Mouse (Mus musculus) stomach, postnatal 0 days (tissue): Measurements from ENCODE around the gene Zscan10. TPM values are rescaled to one million over a fixed set of nuclear protein-coding genes. Genes with fewer than 3 reads are reported as not detected.

ENCODE experiments used
- ATAC-seq: fragments of 200-750 bp; cut with Nextera tagmentation; 2 replicates; pipeline ENCODE4 v1.8.0; 2017; ENCODE audit not compliant: low FRiP score, low TSS enrichment
- DNase-seq: peaks from one replicate; pipeline ENCODE4 v3.0.0-alpha.2; 2016; ENCODE audit warnings: low spot score
- H3K27ac ChIP-seq: fragments of 300-500 bp; sonication (generic); replicated peaks from 2 replicates; pipeline ENCODE4 v1.5.1; 2014; ENCODE audit warnings: mild to moderate bottlenecking, control low read depth
- H3K27me3 ChIP-seq: fragments of 300-500 bp; sonication (generic); 2 replicates; pipeline ENCODE4 v1.6.1; 2014; ENCODE audit warnings: low read length; ENCODE audit not compliant: control insufficient read depth, insufficient read depth
- H3K36me3 ChIP-seq: fragments of 300-500 bp; sonication (generic); 2 replicates; pipeline ENCODE4 v1.6.1; 2014; ENCODE audit warnings: low read length, mixed read lengths; ENCODE audit not compliant: control insufficient read depth, insufficient read depth
- H3K4me1 ChIP-seq: fragments of 300-500 bp; sonication (generic); replicated peaks from 2 replicates; pipeline ENCODE4 v1.6.1; 2014; ENCODE audit warnings: antibody characterized with exemption; ENCODE audit not compliant: control insufficient read depth, insufficient read depth
- H3K4me2 ChIP-seq: fragments of 300-500 bp; sonication (generic); replicated peaks from 2 replicates; pipeline ENCODE4 v1.6.1; 2014; ENCODE audit warnings: low read depth, mild to moderate bottlenecking, control low read depth, moderate library complexity
- H3K4me3 ChIP-seq: fragments of 300-500 bp; sonication (generic); 2 replicates; pipeline ENCODE4 v1.5.1; 2014; ENCODE audit warnings: low read depth, low read length, control low read depth
- H3K9ac ChIP-seq: fragments of 300-500 bp; sonication (generic); 2 replicates; pipeline ENCODE4 v1.6.1; 2014; ENCODE audit warnings: mild to moderate bottlenecking, low read length, control low read depth, mixed read lengths
- H3K9me3 ChIP-seq: fragments of 300-500 bp; sonication (generic); 2 replicates; pipeline ENCODE4 v1.6.1; 2016; ENCODE audit warnings: low read length; ENCODE audit not compliant: control insufficient read depth
- CTCF ChIP-seq: IDR thresholded peaks from 2 replicates; pipeline ENCODE4 v1.5.1; 2016; ENCODE audit warnings: antibody characterized with exemption, low read depth, mild to moderate bottlenecking, moderate library complexity
- EP300 ChIP-seq: optimal IDR thresholded peaks from 2 replicates; pipeline ENCODE3; 2016; ENCODE audit warnings: antibody characterized with exemption
- WGBS: fragments of 180-500 bp; shearing (Covaris S2); extraction: QIAGEN DNeasy Blood & Tissue Kit; methylation state at CpG from one replicate; pipeline ENCODE4 v1.1.7; 2014; 5-methylcytosine and 5-hydroxymethylcytosine counted together
- polyA plus RNA-seq: library from polyadenylated mRNA; unstranded; fragments of >200 nt; fragmentation: Nextera tagmentation; extraction: Ambion mirVana; gene quantifications from 2 replicates; pipeline ENCODE4 v1.2.1, GENCODE M21; 2015

Zscan10 gene
- polyA plus RNA-seq, 1 experiment from 2014 or later: 0.05 TPM

- Histone ChIP-seq H3K9me3 (no peaks in the 10 kb centered on the region), H3K4me3 (no peak overlapping the region), H3K27me3 (no peaks in the 10 kb centered on the region), H3K36me3 (no peaks in the 10 kb centered on the region), H3K4me1 (no peaks in the 10 kb centered on the region), H3K9ac (no peak overlapping the region), H3K4me2 (no peak overlapping the region), H3K27ac (no peak overlapping the region)
- WGBS: 34% methylated on average over 9 of the region's 9 CpGs
- ATAC-seq (no peak), DNase-seq (no peak)
- no peak for TF ChIP-seq EP300
- TF ChIP-seq CTCF: no peak
These were observed 16.4 kb downstream of the Zscan10 start for GRCm38 (mm10) chr17:23617087-23617486.

GRCm38 (mm10) chr17:23620351-23620750 is 19.7 kb downstream of the Zscan10 start:
- no peaks in the 10 kb centered on the region for H3K36me3 ChIP-seq
- TF ChIP-seq EP300 (no peak), CTCF (no peak)
- H3K9ac ChIP-seq: no peak overlapping the region
- WGBS: 71% methylated on average over 7 of the region's 7 CpGs
- no peaks in the 10 kb centered on the region for H3K9me3 ChIP-seq
- ATAC-seq (no peak), DNase-seq (no peak)
- H3K4me1 ChIP-seq: no peaks in the 10 kb centered on the region
- H3K4me3 ChIP-seq: no peak overlapping the region
- H3K27me3 ChIP-seq: no peaks in the 10 kb centered on the region
- H3K27ac ChIP-seq: no peak overlapping the region
- H3K4me2 ChIP-seq: no peak overlapping the region

GRCm38 (mm10) chr17:23627813-23628212 is 27.2 kb downstream of the Zscan10 start:
- ATAC-seq (no peak), DNase-seq (no peak)
- 36% methylated on average over 7 of the region's 7 CpGs for WGBS
- Histone ChIP-seq H3K4me3 (no peak overlapping the region), H3K4me1 (no peaks in the 10 kb centered on the region), H3K4me2 (no peak overlapping the region), H3K27ac (no peak overlapping the region), H3K9me3 (no peaks in the 10 kb centered on the region), H3K27me3 (no peaks in the 10 kb centered on the region), H3K9ac (no peak overlapping the region), H3K36me3 (no peaks in the 10 kb centered on the region)
- TF ChIP-seq EP300 (no peak), CTCF (no peak)

GRCm38 (mm10) chr17:23630195-23631020 is 29.8 kb downstream of the Zscan10 start:
- 16% methylated on average over 22 of the region's 22 CpGs for WGBS
- ATAC-seq (peak; percentile 88), DNase-seq (peak; percentile 88)
- no peak for TF ChIP-seq EP300
- TF ChIP-seq CTCF: peak; percentile 90
- Histone ChIP-seq H3K4me2 (peak overlapping the region; percentile 42), H3K4me3 (peak overlapping the region; percentile 13; the same call in 1 of the 2 replicates), H3K27ac (no peak overlapping the region), H3K9ac (no peak overlapping the region; the same call in 1 of the 2 replicates), H3K27me3 (no peaks in the 10 kb centered on the region), H3K36me3 (no peaks in the 10 kb centered on the region), H3K9me3 (no peaks in the 10 kb centered on the region), H3K4me1 (no peaks in the 10 kb centered on the region)

GRCm38 (mm10) chr17:23631241-23631640 is 30.6 kb downstream of the Zscan10 start:
- Histone ChIP-seq H3K36me3 (no peaks in the 10 kb centered on the region), H3K27ac (no peak overlapping the region), H3K4me1 (no peaks in the 10 kb centered on the region), H3K27me3 (no peaks in the 10 kb centered on the region), H3K9ac (no peak overlapping the region), H3K9me3 (no peaks in the 10 kb centered on the region), H3K4me2 (no peak overlapping the region), H3K4me3 (no peak overlapping the region)
- DNase-seq (no peak), ATAC-seq (no peak)
- WGBS: 80% methylated on average over 8 of the region's 8 CpGs
- TF ChIP-seq CTCF: no peak
- TF ChIP-seq EP300: no peak
